Mouse (Mus musculus) adrenal gland, adult 8-10 months (tissue): ENCODE results near the gene Prm2. TPM values are rescaled to one million over a fixed set of nuclear protein-coding genes. Genes with fewer than 3 reads are reported as not detected.

Experiments
- DNase-seq: peaks from one replicate; pipeline ENCODE4 v3.0.0; 2022
- total RNA-seq, 4 experiments: library from RNA; stranded (reverse); gene quantifications; 2 replicates each; pipeline ENCODE4 v1.2.4; 2022

The Prm2 gene
- not detected for total RNA-seq

- no peak for DNase-seq
Observed at GRCm38 (mm10) chr16:10796034-10796433, at the start of gene Prm2. TSS of gene Prm2 (minus strand) at chr16:10796134.

- DNase-seq, result no peak
Observed at GRCm38 (mm10) chr16:10844319-10844670, 48.4 kb upstream of the Prm2 start.

GRCm38 (mm10) chr16:10843486-10844318, 47.8 kb upstream of the Prm2 start:
- DNase-seq, result no peak

- DNase-seq, result no peak
Observed at GRCm38 (mm10) chr16:10842282-10842855, 46.4 kb upstream of the Prm2 start.

GRCm38 (mm10) chr16:10840018-10840417, 44.1 kb upstream of the Prm2 start:
- no peak for DNase-seq

GRCm38 (mm10) chr16:10838487-10839245, 42.7 kb upstream of the Prm2 start:
- DNase-seq, result no peak

- DNase-seq, result no peak
Observed at GRCm38 (mm10) chr16:10837903-10838302, 42.0 kb upstream of the Prm2 start.

GRCm38 (mm10) chr16:10837250-10837649, 41.3 kb upstream of the Prm2 start:
- no peak for DNase-seq

GRCm38 (mm10) chr16:10836388-10836787, 40.5 kb upstream of the Prm2 start:
- DNase-seq, result no peak

GRCm38 (mm10) chr16:10834911-10835587, 39.1 kb upstream of the Prm2 start, which contains the start of gene Rmi2:
TSS of gene Rmi2 (plus strand) at chr16:10835059.
- peak; percentile 73 for DNase-seq

GRCm38 (mm10) chr16:10834542-10834910, 38.6 kb upstream of the Prm2 start:
- DNase-seq, result no peak

- no peak for DNase-seq
Observed at GRCm38 (mm10) chr16:10828461-10828805, 32.5 kb upstream of the Prm2 start.

- no peak for DNase-seq
Observed at GRCm38 (mm10) chr16:10827766-10828460, 32.0 kb upstream of the Prm2 start.

- DNase-seq, result no peak
Observed at GRCm38 (mm10) chr16:10827269-10827668, 31.3 kb upstream of the Prm2 start.

- DNase-seq, result no peak
Observed at GRCm38 (mm10) chr16:10825840-10826239, 29.9 kb upstream of the Prm2 start.

- DNase-seq, result no peak
Observed at GRCm38 (mm10) chr16:10824536-10824935, 28.6 kb upstream of the Prm2 start.

GRCm38 (mm10) chr16:10821387-10821786, 25.5 kb upstream of the Prm2 start:
- DNase-seq, result no peak

GRCm38 (mm10) chr16:10819966-10820365, 24.0 kb upstream of the Prm2 start:
- DNase-seq, result no peak

- DNase-seq, result no peak
Observed at GRCm38 (mm10) chr16:10818579-10819135, 22.7 kb upstream of the Prm2 start.

- DNase-seq, result no peak
Observed at GRCm38 (mm10) chr16:10814864-10815263, 18.9 kb upstream of the Prm2 start.

- DNase-seq, result no peak
Observed at GRCm38 (mm10) chr16:10813726-10814125, 17.8 kb upstream of the Prm2 start.

- DNase-seq, result no peak
Observed at GRCm38 (mm10) chr16:10812865-10813371, 17.0 kb upstream of the Prm2 start, which contains the start of gene Gm11172. TSS of gene Gm11172 (plus strand) at chr16:10812915.
